Mouse (Mus musculus): Measurements from ENCODE around the gene Zbtb14.

- TF ChIP-seq POLR2A (IDR thresholded peaks at IDR 0.05; ENCODE audit: borderline replicate concordance, low read depth, low read length) (no peak), CTCF (IDR thresholded peaks at IDR 0.05; ENCODE audit: low read depth, low read length) (no peak)
Measured at GRCm38 (mm10) chr17:69416163-69416562, 33.3 kb downstream of the Zbtb14 start.
